Mouse (Mus musculus): ENCODE measurements around the gene Mapkapk5.

Mapkapk5 gene

GRCm38 (mm10) chr5:121545793-121546529 lies at the start of gene Mapkapk5:
Mapkapk5 (minus strand) TSS chr5:121545905.
- in situ Hi-C loops (cut with MboI, MseI) = no loop called here

- in situ Hi-C loops (cut with MboI, MseI) = no loop called here
Measured at GRCm38 (mm10) chr5:121594714-121595313, 49.1 kb upstream of the Mapkapk5 start.

- in situ Hi-C loops (cut with MboI, MseI) = no loop called here
Measured at GRCm38 (mm10) chr5:121593451-121594401, 48.0 kb upstream of the Mapkapk5 start, which contains the start of gene Aldh2. Aldh2 (minus strand) TSS chr5:121593824.

- in situ Hi-C loops (cut with MboI, MseI) = no loop called here
Measured at GRCm38 (mm10) chr5:121592816-121593407, 47.2 kb upstream of the Mapkapk5 start.

GRCm38 (mm10) chr5:121592064-121592815 lies 46.5 kb upstream of the Mapkapk5 start:
- in situ Hi-C loops (cut with MboI, MseI) = no loop called here

GRCm38 (mm10) chr5:121591417-121592063 lies 45.8 kb upstream of the Mapkapk5 start:
- in situ Hi-C loops (cut with MboI, MseI) = no loop called here

GRCm38 (mm10) chr5:121589928-121590327 lies 44.2 kb upstream of the Mapkapk5 start:
- in situ Hi-C loops (cut with MboI, MseI) = no loop called here

- in situ Hi-C loops (cut with MboI, MseI) = no loop called here
Measured at GRCm38 (mm10) chr5:121586400-121587039, 40.8 kb upstream of the Mapkapk5 start.

GRCm38 (mm10) chr5:121585699-121586098 lies 40.0 kb upstream of the Mapkapk5 start:
- in situ Hi-C loops (cut with MboI, MseI) = no loop called here

GRCm38 (mm10) chr5:121585005-121585404 lies 39.3 kb upstream of the Mapkapk5 start:
- in situ Hi-C loops (cut with MboI, MseI) = no loop called here

- in situ Hi-C loops (cut with MboI, MseI) = no loop called here
Measured at GRCm38 (mm10) chr5:121583765-121584501, 38.2 kb upstream of the Mapkapk5 start.

- in situ Hi-C loops (cut with MboI, MseI) = no loop called here
Measured at GRCm38 (mm10) chr5:121581945-121582344, 36.2 kb upstream of the Mapkapk5 start.

GRCm38 (mm10) chr5:121576927-121577488 lies 31.3 kb upstream of the Mapkapk5 start:
- in situ Hi-C loops (cut with MboI, MseI) = no loop called here

- in situ Hi-C loops (cut with MboI, MseI) = no loop called here
Measured at GRCm38 (mm10) chr5:121575867-121576266, 30.2 kb upstream of the Mapkapk5 start.

- in situ Hi-C loops (cut with MboI, MseI) = no loop called here
Measured at GRCm38 (mm10) chr5:121574145-121574544, 28.4 kb upstream of the Mapkapk5 start.

- in situ Hi-C loops (cut with MboI, MseI) = no loop called here
Measured at GRCm38 (mm10) chr5:121570787-121571186, 25.1 kb upstream of the Mapkapk5 start.

- in situ Hi-C loops (cut with MboI, MseI) = no loop called here
Measured at GRCm38 (mm10) chr5:121569881-121570420, 24.2 kb upstream of the Mapkapk5 start.

GRCm38 (mm10) chr5:121566035-121566681 lies 20.5 kb upstream of the Mapkapk5 start:
- in situ Hi-C loops (cut with MboI, MseI) = no loop called here

Measured in T-helper 2 cell (primary cell).